Mouse (Mus musculus) forebrain, embryonic 13.5 days (tissue): ENCODE results near the gene Mob3b. TPM values are rescaled to one million over a fixed set of nuclear protein-coding genes. Genes with fewer than 3 reads are reported as not detected.

Experiments
- ATAC-seq: fragments of 200-750 bp; cut with Nextera tagmentation; 2 replicates; pipeline ENCODE4 v1.8.0; 2017
- H3K27ac ChIP-seq: fragments of 300-500 bp; sonication (generic); 2 replicates; pipeline ENCODE4 v1.5.1; 2015; ENCODE audit warnings: inconsistent platforms, mild to moderate bottlenecking, moderate library complexity
- H3K27me3 ChIP-seq: fragments of 300-500 bp; sonication (generic); 2 replicates; pipeline ENCODE4 v1.6.1; 2015; ENCODE audit warnings: mild to moderate bottlenecking, inconsistent platforms
- H3K36me3 ChIP-seq: fragments of 300-500 bp; sonication (generic); 2 replicates; pipeline ENCODE4 v1.6.1; 2015; ENCODE audit warnings: mild to moderate bottlenecking, inconsistent platforms; ENCODE audit not compliant: poor library complexity, severe bottlenecking
- H3K4me1 ChIP-seq: fragments of 300-500 bp; sonication (generic); 2 replicates; pipeline ENCODE4 v1.6.1; 2015; ENCODE audit warnings: inconsistent platforms
- H3K4me2 ChIP-seq: fragments of 300-500 bp; sonication (generic); 2 replicates; pipeline ENCODE4 v1.6.1; 2015; ENCODE audit warnings: inconsistent platforms, mild to moderate bottlenecking, moderate library complexity
- H3K4me3 ChIP-seq: fragments of 300-500 bp; sonication (generic); 2 replicates; pipeline ENCODE4 v1.5.1; 2015; ENCODE audit warnings: mild to moderate bottlenecking, inconsistent platforms
- H3K9ac ChIP-seq: fragments of 300-500 bp; sonication (generic); 2 replicates; pipeline ENCODE4 v1.6.1; 2015; ENCODE audit warnings: mild to moderate bottlenecking, inconsistent platforms
- H3K9me3 ChIP-seq: fragments of 300-500 bp; sonication (generic); replicated peaks from 2 replicates; pipeline ENCODE4 v1.6.1; 2016; ENCODE audit warnings: inconsistent platforms
- WGBS: fragments of 180-500 bp; shearing (Covaris S2); methylation state at CpG from one replicate; pipeline ENCODE4 v1.1.7; 2015; 5-methylcytosine and 5-hydroxymethylcytosine counted together
- polyA plus RNA-seq: library from polyadenylated mRNA; unstranded; fragments of >200 nt; fragmentation: Nextera tagmentation; extraction: Ambion mirVana; gene quantifications from 2 replicates; pipeline ENCODE4 v1.2.1, GENCODE M21; 2015

Gene Mob3b
- polyA plus RNA-seq, 1 experiment from 2014 or later = 12.4 TPM

GRCm38 (mm10) chr4:35167855-35168254, 10.6 kb upstream of the Mob3b start:
- Histone ChIP-seq H3K9ac (no peak overlapping the region), H3K4me2 (no peak overlapping the region), H3K9me3 (no peaks in the 10 kb centered on the region), H3K36me3 (no peaks in the 10 kb centered on the region), H3K4me1 (peaks cover 8% of the 10 kb centered on the region), H3K27ac (no peak overlapping the region), H3K27me3 (no peaks in the 10 kb centered on the region), H3K4me3 (no peak overlapping the region)
- no peak for ATAC-seq
- 86% methylated on average over 5 of the region's 5 CpGs for WGBS

DNA sequence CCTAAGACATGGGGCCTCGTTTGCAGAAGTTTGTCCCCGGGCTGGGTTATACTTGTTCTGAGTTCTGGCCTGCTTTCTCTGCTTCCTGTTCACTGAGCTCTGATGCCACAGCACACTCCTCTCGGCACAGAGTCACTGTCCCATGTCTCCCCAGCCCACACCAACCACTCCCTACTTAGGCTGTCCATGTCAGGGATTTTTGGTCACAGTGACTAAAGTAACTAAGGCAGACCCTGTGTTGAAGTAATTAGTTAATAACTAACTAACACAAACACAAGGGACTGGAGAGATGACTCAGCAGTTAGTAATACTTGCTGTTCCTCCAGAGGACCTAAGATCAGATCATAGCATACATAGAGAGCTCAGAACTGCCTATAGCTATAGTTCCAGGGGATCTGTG, 8.7 kb upstream of the Mob3b start:
- Histone ChIP-seq H3K9ac (no peak overlapping the region), H3K4me1 (peaks cover 8% of the 10 kb centered on the region), H3K4me2 (no peak overlapping the region), H3K27ac (no peak overlapping the region), H3K4me3 (no peak overlapping the region), H3K36me3 (no peaks in the 10 kb centered on the region), H3K9me3 (no peaks in the 10 kb centered on the region), H3K27me3 (no peaks in the 10 kb centered on the region)
- WGBS = 88% methylated on average over 3 of the region's 3 CpGs
- ATAC-seq = no peak

DNA sequence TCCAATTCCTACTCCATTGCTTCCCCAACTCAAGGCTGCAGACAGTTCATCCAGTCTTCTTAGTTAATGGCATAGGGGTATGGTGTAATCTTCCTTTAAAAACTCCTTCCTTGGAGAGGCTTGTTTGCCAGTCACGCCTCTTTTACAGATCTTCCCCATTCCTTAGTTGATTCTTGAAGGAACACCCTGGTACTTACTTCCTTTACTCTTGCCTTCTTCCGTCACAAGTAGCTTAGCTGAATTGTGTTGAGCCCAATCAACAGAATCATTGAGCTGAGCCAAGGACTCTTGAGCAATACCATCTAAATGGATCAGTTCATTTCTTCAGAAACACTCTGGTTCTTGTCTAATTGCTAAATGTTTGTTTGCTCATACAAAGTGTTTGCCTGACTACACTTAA, 8.0 kb upstream of the Mob3b start:
- Histone ChIP-seq H3K9me3 (no peaks in the 10 kb centered on the region), H3K27me3 (no peaks in the 10 kb centered on the region), H3K9ac (no peak overlapping the region), H3K27ac (no peak overlapping the region), H3K4me1 (peaks cover 8% of the 10 kb centered on the region), H3K4me3 (no peak overlapping the region), H3K36me3 (no peaks in the 10 kb centered on the region), H3K4me2 (no peak overlapping the region)
- 87% methylated on average over 2 of the region's 2 CpGs for WGBS
- ATAC-seq = no peak

GRCm38 (mm10) chr4:35157815-35158214, 531 bp upstream of the Mob3b start:
- no peaks in the 10 kb centered on the region for H3K36me3 ChIP-seq
- no peak overlapping the region for H3K9ac ChIP-seq
- no peak overlapping the region for H3K4me3 ChIP-seq
- H3K27me3 ChIP-seq = peaks cover 6% of the 10 kb centered on the region; the same call in 1 of the 2 replicates
- H3K4me1 ChIP-seq = peaks cover 15% of the 10 kb centered on the region
- ATAC-seq = no peak
- H3K27ac ChIP-seq = no peak overlapping the region
- H3K4me2 ChIP-seq = no peak overlapping the region
- WGBS = 64% methylated on average over 11 of the region's 11 CpGs
- no peaks in the 10 kb centered on the region for H3K9me3 ChIP-seq

DNA sequence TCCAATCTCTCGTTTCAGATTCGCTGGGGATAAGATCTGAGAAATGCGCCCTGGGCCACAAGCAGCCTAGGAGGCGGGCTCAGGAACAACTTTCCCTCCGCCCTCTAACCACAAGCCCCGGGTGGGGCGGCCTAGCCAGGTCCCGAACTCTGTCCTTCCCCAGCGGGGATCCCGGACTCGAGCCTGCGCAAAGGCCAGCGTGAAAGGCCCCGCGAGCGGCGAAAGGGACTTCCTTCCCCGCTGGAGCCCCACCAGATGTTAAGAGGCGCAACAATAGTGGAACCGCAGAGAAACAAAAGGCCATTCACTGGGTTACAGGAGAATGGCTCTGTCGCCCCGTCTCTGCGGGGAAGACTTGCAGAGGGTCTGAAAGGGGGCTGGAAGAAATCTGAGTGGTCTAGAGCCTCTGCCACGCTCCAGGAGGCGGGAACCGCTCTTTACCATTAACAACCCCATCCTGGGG, 1.1 kb downstream of the Mob3b start:
- Histone ChIP-seq H3K9ac (peak overlapping the region; percentile 70), H3K9me3 (no peaks in the 10 kb centered on the region), H3K27ac (peak overlapping the region; percentile 73), H3K4me3 (peak overlapping the region; percentile 56), H3K4me2 (peak overlapping the region; percentile 79), H3K36me3 (no peaks in the 10 kb centered on the region), H3K4me1 (peaks cover 15% of the 10 kb centered on the region), H3K27me3 (peaks cover 6% of the 10 kb centered on the region; the same call in 1 of the 2 replicates)
- ATAC-seq = peak; percentile 78
- WGBS = under 1% methylated on average over 26 of the region's 26 CpGs

DNA sequence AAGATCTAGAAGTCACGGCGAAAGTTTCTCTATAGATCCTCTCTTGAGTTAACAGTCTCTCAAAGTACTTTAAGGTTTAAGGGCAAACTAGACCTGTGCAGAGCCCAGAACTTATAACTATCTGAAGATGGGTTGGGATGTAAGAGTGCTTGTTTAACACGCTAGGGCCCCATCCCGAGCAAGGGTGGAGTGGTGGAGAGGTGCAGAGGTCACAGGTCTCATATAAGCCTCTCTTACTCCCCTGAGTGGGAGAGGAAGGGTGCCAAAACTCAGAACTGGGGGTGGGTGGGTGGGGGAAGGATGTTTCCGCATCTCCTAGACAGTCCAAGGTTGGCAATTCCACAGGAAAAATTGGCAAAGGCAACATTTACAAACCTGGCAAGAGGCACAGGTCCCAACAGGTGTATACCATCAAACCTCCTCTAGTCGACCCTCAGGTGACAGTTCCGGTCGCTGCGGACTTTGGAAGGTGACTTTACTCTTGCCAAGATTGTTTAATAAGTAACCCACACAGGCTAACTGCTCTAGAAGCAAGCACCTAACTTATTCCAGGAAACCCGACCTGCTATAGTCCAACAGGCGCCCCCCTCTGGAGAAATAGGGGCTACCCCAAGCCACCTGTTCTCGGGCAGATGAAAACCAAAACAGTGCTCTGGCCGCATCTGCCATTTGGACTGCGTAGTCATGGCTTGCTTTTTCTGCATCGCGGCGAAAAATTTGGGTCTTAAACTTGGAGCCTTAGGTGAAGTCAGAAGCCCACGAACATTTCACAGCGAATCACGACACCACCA, 2.0 kb downstream of the Mob3b start:
- Histone ChIP-seq H3K9ac (peak overlapping the region; percentile 70), H3K4me3 (peak overlapping the region; percentile 56), H3K27ac (0 out of 2 replicates have a peak overlapping the region, but pooled peaks have one; percentile 73), H3K27me3 (peaks cover 6% of the 10 kb centered on the region; the same call in 1 of the 2 replicates), H3K9me3 (no peaks in the 10 kb centered on the region), H3K36me3 (no peaks in the 10 kb centered on the region), H3K4me1 (peaks cover 15% of the 10 kb centered on the region), H3K4me2 (peak overlapping the region; percentile 79)
- 26% methylated on average over 20 of the region's 20 CpGs for WGBS
- no peak for ATAC-seq

DNA sequence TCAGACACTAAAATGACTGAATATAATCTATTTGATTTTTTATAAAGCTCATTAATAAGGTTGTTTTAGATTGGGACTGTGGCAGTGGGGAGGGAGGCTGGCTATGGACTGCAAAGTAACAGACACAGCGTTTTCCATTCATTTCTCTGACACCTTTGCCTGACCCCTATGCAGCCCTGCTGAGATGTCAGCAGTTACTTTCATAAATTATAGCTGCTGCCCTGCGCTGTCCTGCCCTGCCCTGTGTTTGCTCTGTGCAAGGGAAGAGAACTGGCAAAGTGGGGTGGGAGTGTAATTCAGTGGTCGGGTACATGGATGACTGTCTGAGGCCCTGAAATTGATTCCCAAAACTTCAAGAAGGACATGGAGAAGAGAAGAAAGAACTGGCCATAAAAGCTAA, 3.2 kb downstream of the Mob3b start:
- H3K4me3 ChIP-seq = no peak overlapping the region

GRCm38 (mm10) chr4:35151756-35152155, 5.5 kb downstream of the Mob3b start, which contains the start of gene Ifnk:
Gene Ifnk (plus strand): TSS chr4:35152056.
- Histone ChIP-seq H3K27me3 (peaks cover 6% of the 10 kb centered on the region; the same call in 1 of the 2 replicates), H3K9me3 (no peaks in the 10 kb centered on the region), H3K27ac (no peak within 1 kb of the TSS), H3K4me1 (peaks cover 15% of the 10 kb centered on the region), H3K4me3 (no peak within 1 kb of the TSS), H3K9ac (no peak within 1 kb of the TSS), H3K4me2 (no peak within 1 kb of the TSS), H3K36me3 (no peaks in the 10 kb centered on the region)
- WGBS = 90% methylated on average over 4 of the region's 4 CpGs
- ATAC-seq = no peak

More for the DNA sequence above, 3.2 kb downstream of the Mob3b start:
- H3K36me3 ChIP-seq = no peaks in the 10 kb centered on the region
- no peaks in the 10 kb centered on the region for H3K9me3 ChIP-seq
- no peak overlapping the region for H3K9ac ChIP-seq
- no peak overlapping the region for H3K4me2 ChIP-seq
- no peak for ATAC-seq
- WGBS = 45% methylated on average over 3 of the region's 3 CpGs
- H3K4me1 ChIP-seq = peaks cover 15% of the 10 kb centered on the region
- peaks cover 6% of the 10 kb centered on the region; the same call in 1 of the 2 replicates for H3K27me3 ChIP-seq
- no peak overlapping the region for H3K27ac ChIP-seq

DNA sequence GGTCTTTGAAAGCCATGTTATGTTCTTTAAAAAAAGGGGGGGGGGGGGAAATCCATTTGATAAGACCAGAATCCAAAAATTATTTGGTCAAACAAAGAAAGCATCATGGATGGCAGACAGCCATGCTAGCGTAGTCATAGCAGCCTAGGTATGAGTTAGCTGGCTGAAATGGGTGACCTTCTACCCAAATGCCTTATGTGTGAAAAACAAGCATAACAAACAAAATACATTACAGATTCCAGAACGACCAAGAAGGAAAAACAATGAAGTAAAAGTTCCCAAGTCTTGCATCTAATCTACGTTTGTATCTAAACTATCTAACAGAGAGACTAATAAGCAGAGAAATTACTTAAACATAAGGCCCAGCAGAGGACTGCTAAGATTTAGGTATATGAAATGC, 6.6 kb downstream of the Mob3b start:
- Histone ChIP-seq H3K27me3 (peaks cover 6% of the 10 kb centered on the region; the same call in 1 of the 2 replicates), H3K9me3 (no peaks in the 10 kb centered on the region), H3K4me3 (no peak overlapping the region), H3K36me3 (no peaks in the 10 kb centered on the region), H3K4me1 (peaks cover 7% of the 10 kb centered on the region), H3K9ac (no peak overlapping the region), H3K4me2 (no peak overlapping the region), H3K27ac (no peak overlapping the region)
- WGBS = 88% methylated on average over 3 of the region's 3 CpGs
- ATAC-seq = no peak

DNA sequence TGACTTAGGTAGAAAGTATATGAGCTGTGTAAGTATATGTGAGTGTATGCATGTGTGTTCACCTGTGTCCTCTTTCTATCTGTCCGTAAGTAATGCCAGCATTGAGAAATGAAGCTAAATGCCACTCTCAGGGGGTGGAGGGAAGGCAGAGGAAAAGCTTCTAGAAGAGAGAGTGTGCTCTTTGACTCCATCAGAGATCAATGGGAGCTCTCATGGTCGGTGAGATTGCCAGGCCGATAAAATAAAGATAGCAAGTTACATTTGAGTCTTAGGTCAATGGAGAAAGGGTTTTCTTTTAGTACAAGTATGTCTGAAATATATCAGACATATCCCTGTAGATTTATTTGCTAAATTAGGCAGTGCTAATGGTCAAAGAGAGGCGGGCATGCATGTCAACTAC, 9.0 kb downstream of the Mob3b start:
- Histone ChIP-seq H3K27me3 (no peaks in the 10 kb centered on the region), H3K4me2 (no peak overlapping the region), H3K36me3 (no peaks in the 10 kb centered on the region), H3K9me3 (no peaks in the 10 kb centered on the region), H3K27ac (no peak overlapping the region), H3K9ac (no peak overlapping the region), H3K4me1 (no peaks in the 10 kb centered on the region), H3K4me3 (no peak overlapping the region)
- no peak for ATAC-seq
- 85% methylated on average over 4 of the region's 4 CpGs for WGBS

DNA sequence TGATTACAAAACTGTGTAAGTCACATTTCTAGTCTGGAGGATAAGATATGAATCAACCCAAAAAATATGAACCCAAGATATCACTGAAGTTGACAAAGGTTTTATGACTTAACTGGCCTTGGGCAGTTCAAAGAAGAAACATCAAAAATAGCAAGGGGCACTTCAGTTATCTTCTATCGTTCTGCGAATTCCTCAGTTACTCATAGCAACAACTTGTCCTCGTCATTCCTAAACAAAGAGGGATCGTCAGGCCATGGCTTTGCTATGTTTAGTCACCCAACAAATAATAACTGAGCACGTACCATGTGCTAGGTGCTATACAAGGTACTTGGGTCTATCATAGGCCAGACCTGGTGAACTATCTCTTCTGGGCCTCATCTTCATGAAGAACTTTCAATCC, 10.7 kb downstream of the Mob3b start:
- Histone ChIP-seq H3K4me2 (no peak overlapping the region), H3K27ac (no peak overlapping the region), H3K9me3 (no peaks in the 10 kb centered on the region), H3K36me3 (no peaks in the 10 kb centered on the region), H3K27me3 (no peaks in the 10 kb centered on the region), H3K4me1 (no peaks in the 10 kb centered on the region), H3K4me3 (no peak overlapping the region), H3K9ac (no peak overlapping the region)
- WGBS = 95% methylated on average over 5 of the region's 5 CpGs
- ATAC-seq = no peak

DNA sequence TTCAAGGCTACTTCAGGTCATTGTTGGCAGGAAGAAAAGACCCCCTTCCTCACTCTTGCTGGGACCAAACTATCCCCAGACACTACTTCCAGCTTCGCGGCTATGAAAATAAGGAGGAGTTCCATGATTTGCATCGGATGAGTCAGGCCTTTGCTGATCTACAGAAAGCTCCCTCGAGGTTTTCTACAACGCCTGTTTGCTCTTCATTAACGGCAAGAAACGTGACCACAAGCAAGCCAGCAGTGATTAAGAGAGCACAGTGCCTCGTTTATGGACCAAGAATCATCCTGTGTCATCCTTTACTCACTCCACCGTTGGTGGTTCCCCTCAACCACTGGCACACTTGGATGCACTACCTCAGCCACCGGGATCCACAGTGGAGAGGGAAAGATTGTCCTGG, 11.6 kb downstream of the Mob3b start:
- no peak for ATAC-seq
- no peaks in the 10 kb centered on the region for H3K9me3 ChIP-seq
- 93% methylated on average over 10 of the region's 10 CpGs for WGBS
- H3K4me1 ChIP-seq = no peaks in the 10 kb centered on the region
- H3K9ac ChIP-seq = no peak overlapping the region
- H3K4me2 ChIP-seq = no peak overlapping the region
- H3K27me3 ChIP-seq = no peaks in the 10 kb centered on the region
- H3K27ac ChIP-seq = no peak overlapping the region
- H3K4me3 ChIP-seq = no peak overlapping the region
- H3K36me3 ChIP-seq = no peaks in the 10 kb centered on the region
